Comparison of ENCODE assay signal across 10 mouse cellular contexts in genomic region chr8:78077122-78077521, GRCm38 (mm10).
A peak's percentile ranks its signal among the peaks of the same experiment; 100 is the strongest.
DNase-seq lines count a peak whose midpoint lies in the region; ATAC-seq lines count a peak whose summit lies in the region.
"Had no signal": no experiment of that assay in that cellular context is flagged by ENCODE, and none has a peak within 500 bp of the region (broad histone marks: within the 10 kb centered on the region; RNA-seq: fewer than 3 reads in every experiment).

No protein-coding gene starts in this region.

- H3K9ac ChIP-seq in liver, embryonic 16.5 days (ENCODE audit: low read depth, low read length), result no peak overlapping the region
- H3K9ac ChIP-seq: midbrain, embryonic 15.5 days had no signal

- H3K27ac ChIP-seq in liver, embryonic 16.5 days (ENCODE audit: low read length), result no peak overlapping the region
- H3K27ac ChIP-seq: midbrain, embryonic 15.5 days had no signal

- no peak overlapping the region for H3K4me2 ChIP-seq in liver, embryonic 16.5 days (ENCODE audit: low read depth, low read length)
- H3K4me2 ChIP-seq: midbrain, embryonic 15.5 days had no signal

- no peaks in the 10 kb centered on the region for H3K36me3 ChIP-seq in liver, embryonic 16.5 days (ENCODE audit: control insufficient read depth, insufficient read depth)
- H3K36me3 ChIP-seq: midbrain, embryonic 15.5 days had no signal

- ATAC-seq in liver, embryonic 16.5 days (ENCODE audit: low read depth), result peak; percentile 53
- no peak for ATAC-seq in CD4-positive, CD25-positive, alpha-beta regulatory T cell, adult 4 months
- ATAC-seq: midbrain, embryonic 15.5 days had no signal

- intact Hi-C loops in heart, postnatal 25 days (cut with DNase I), result no loop called here

- 16% methylated on average over 4 of the region's 4 CpGs for WGBS in liver, embryonic 16.5 days (ENCODE audit: insufficient replicate concordance)

- H3K27me3 ChIP-seq in liver, embryonic 16.5 days (ENCODE audit: control insufficient read depth, insufficient read depth, low read depth, low read length), result no peaks in the 10 kb centered on the region
- H3K27me3 ChIP-seq: midbrain, embryonic 15.5 days had no signal

- H3K4me3 ChIP-seq in liver, embryonic 16.5 days (ENCODE audit: low read depth, low read length), result no peak overlapping the region
- H3K4me3 ChIP-seq: midbrain, embryonic 15.5 days had no signal

- DNase-seq in heart, adult 11 months, result peak; percentile 92
- DNase-seq in heart, postnatal 25 days (ENCODE audit: low spot score), result no peak
- peak; percentile 14 for DNase-seq in MN1 (ENCODE audit: low spot score)
- DNase-seq in heart, postnatal 4 days, result peak; percentile 49
- no peak for DNase-seq in thymus, adult 18-20 months
- no peak for DNase-seq in right cerebral cortex, postnatal 4 days
- DNase-seq: B cell, adult 2 months had no signal

- no peaks in the 10 kb centered on the region; the same call in 1 of the 2 replicates for H3K4me1 ChIP-seq in liver, embryonic 16.5 days (ENCODE audit: control insufficient read depth, low read depth, low read length)

- no peaks in the 10 kb centered on the region for H3K9me3 ChIP-seq in liver, embryonic 16.5 days (replicated peaks; ENCODE audit: control insufficient read depth, low read length)
- H3K9me3 ChIP-seq: midbrain, embryonic 15.5 days had no signal

Comparison
In these comparisons a context has a peak if more than half of its experiments do, and no peak if none do; other contexts are left out.
1. DNase-seq: peak in heart, adult 11 months (single experiment), MN1 (single experiment) and heart, postnatal 4 days (single experiment); none in heart, postnatal 25 days (single experiment), thymus, adult 18-20 months (0 of 2) and right cerebral cortex, postnatal 4 days (single experiment).